Mouse (Mus musculus): ENCODE data around the gene Nckap5l.
"Not testable (repeated sequence)": the region's sequence is repeated elsewhere in the genome, so short reads cannot be mapped to it uniquely, and the experiment has no call there.

GRCm38 (mm10) chr15:99446136-99446535 lies 11.4 kb downstream of the Nckap5l start:
- not testable (repeated sequence) for TF ChIP-seq CTCF, EP300 (IDR thresholded peaks at IDR 0.05)
